Mouse (Mus musculus) MEL (cell line): ENCODE measurements at regions not wholly inside any gene's neighbourhood (a gene's known extent, or its start where the extent isn't known, plus 50 kb on each side); places are given as distances from the start of the nearest gene placed in this dataset.

Experiments used
- DNase-seq: peaks from one replicate; pipeline ENCODE4 v3.0.0; 2011; ENCODE audit warnings: low read depth, low spot score
- H3K27ac ChIP-seq: 2 replicates; pipeline ENCODE4 v1.5.1; 2012; ENCODE audit warnings: low read depth, mild to moderate bottlenecking, control low read depth, low read length, moderate library complexity; ENCODE audit not compliant: control insufficient read depth
- H3K27me3 ChIP-seq, 2 experiments: fragments of 150-350 bp in 1 of 2; sonication (generic) in 1 of 2; 2 replicates each; pipeline ENCODE4 v1.6.1; 2012; ENCODE audit warnings: low read length in 2 of 2, mild to moderate bottlenecking in 2 of 2, improper control_type of control experiment in 1 of 2, moderate library complexity in 1 of 2; ENCODE audit not compliant: insufficient read depth in 2 of 2, control insufficient read depth in 1 of 2
- H3K36me3 ChIP-seq, 2 experiments: 2 replicates each; pipeline ENCODE4 v1.6.1; 2012 to 2014; ENCODE audit warnings: low read length in 2 of 2, improper control_type of control experiment in 1 of 2, inconsistent platforms in 1 of 2, mild to moderate bottlenecking in 1 of 2; ENCODE audit not compliant: insufficient read depth in 2 of 2, control insufficient read depth in 1 of 2
- H3K4me1 ChIP-seq, 2 experiments: fragments of 150-350 bp in 1 of 2; sonication (generic) in 1 of 2; 2 replicates each; pipeline ENCODE4 v1.6.1; 2012; ENCODE audit warnings: low read length in 2 of 2, improper control_type of control experiment in 1 of 2, mild to moderate bottlenecking in 1 of 2; ENCODE audit not compliant: insufficient read depth in 2 of 2, control insufficient read depth in 1 of 2
- H3K4me3 ChIP-seq, 2 experiments: fragments of 150-350 bp in 1 of 2; sonication (generic) in 1 of 2; 2 replicates each; pipeline ENCODE4 v1.5.1; 2012; ENCODE audit warnings: low read depth in 2 of 2, low read length in 2 of 2, mild to moderate bottlenecking in 2 of 2, moderate library complexity in 2 of 2, control low read depth in 1 of 2, improper control_type of control experiment in 1 of 2; ENCODE audit not compliant: control insufficient read depth in 1 of 2, insufficient read depth in 1 of 2
- H3K79me2 ChIP-seq: 2 replicates; pipeline ENCODE4 v1.6.1; 2012; ENCODE audit warnings: mild to moderate bottlenecking, low read length, moderate library complexity; ENCODE audit not compliant: control insufficient read depth, poor library complexity, insufficient read depth
- H3K9ac ChIP-seq: 2 replicates; pipeline ENCODE4 v1.6.1; 2012; ENCODE audit warnings: low read depth, mild to moderate bottlenecking, control low read depth, low read length, moderate library complexity; ENCODE audit not compliant: control insufficient read depth, poor library complexity, severe bottlenecking
- H3K9me3 ChIP-seq: fragments of 150-350 bp; sonication (generic); replicated peaks from 2 replicates; pipeline ENCODE4 v1.6.1; 2012; ENCODE audit warnings: mild to moderate bottlenecking, low read length, improper control_type of control experiment, moderate library complexity; ENCODE audit not compliant: insufficient read depth
- BHLHE40 ChIP-seq: IDR thresholded peaks from 2 replicates; pipeline ENCODE4 v1.6.1; 2012; ENCODE audit warnings: low read depth, mild to moderate bottlenecking, inconsistent platforms, low read length, improper control_type of control experiment, borderline replicate concordance
- CHD1 ChIP-seq: IDR thresholded peaks from 2 replicates; pipeline ENCODE4 v1.6.1; 2012; ENCODE audit warnings: low read depth, mild to moderate bottlenecking, inconsistent platforms, low read length, improper control_type of control experiment
- CTCF ChIP-seq, 3 experiments: IDR thresholded peaks in 2 of 3; conservative IDR thresholded peaks in 1 of 3; 2 replicates each; pipeline ENCODE4 v1.5.1; 2011 to 2012; ENCODE audit warnings: low read length in 3 of 3, low read depth in 2 of 3, mild to moderate bottlenecking in 2 of 3, improper control_type of control experiment in 1 of 3, inconsistent platforms in 1 of 3, mixed read lengths in 1 of 3, moderate library complexity in 1 of 3; ENCODE audit not compliant: control insufficient read depth in 1 of 3, insufficient read depth in 1 of 3, poor library complexity in 1 of 3, severe bottlenecking in 1 of 3
- E2F4 ChIP-seq: IDR thresholded peaks from 2 replicates; pipeline ENCODE4 v1.6.1; 2011; ENCODE audit warnings: low read depth, low read length, improper control_type of control experiment, borderline replicate concordance
- GABPA ChIP-seq: IDR thresholded peaks from 2 replicates; pipeline ENCODE4 v1.6.1; 2012; ENCODE audit warnings: low read depth, mild to moderate bottlenecking, inconsistent platforms, low read length, improper control_type of control experiment, moderate library complexity
- GATA1 ChIP-seq: IDR thresholded peaks from 2 replicates; pipeline ENCODE4 v1.6.1; 2011; ENCODE audit warnings: low read depth, low read length, improper control_type of control experiment
- JUND ChIP-seq: IDR thresholded peaks from 2 replicates; pipeline ENCODE4 v1.6.1; 2011; ENCODE audit warnings: low read depth, mild to moderate bottlenecking, improper control_type of control experiment, low read length
- KAT2A ChIP-seq: conservative IDR thresholded peaks from 2 replicates; pipeline ENCODE4 v1.6.1; 2012; ENCODE audit warnings: low read depth, low read length, improper control_type of control experiment, inconsistent platforms
- MXI1 ChIP-seq: IDR thresholded peaks from 2 replicates; pipeline ENCODE4 v1.6.1; 2011; ENCODE audit warnings: mild to moderate bottlenecking, low read depth, low read length, improper control_type of control experiment
- MYC ChIP-seq: IDR thresholded peaks from 2 replicates; pipeline ENCODE4 v1.6.1; 2011; ENCODE audit warnings: low read depth, mild to moderate bottlenecking, low read length, improper control_type of control experiment, moderate library complexity
- NELFE ChIP-seq: IDR thresholded peaks from 2 replicates; pipeline ENCODE4 v1.6.1; 2011; ENCODE audit warnings: low read depth, low read length, improper control_type of control experiment
- POLR2AphosphoS5 ChIP-seq: IDR thresholded peaks from 2 replicates; pipeline ENCODE4 v1.6.1; 2012; ENCODE audit warnings: low read depth, borderline replicate concordance, mild to moderate bottlenecking, inconsistent platforms, low read length, moderate library complexity, mixed read lengths
- RCOR1 ChIP-seq: IDR thresholded peaks from 2 replicates; pipeline ENCODE4 v1.6.1; 2012; ENCODE audit warnings: low read depth, mild to moderate bottlenecking, inconsistent platforms, low read length, improper control_type of control experiment
- SMC3 ChIP-seq: IDR thresholded peaks from 2 replicates; pipeline ENCODE4 v1.6.1; 2011; ENCODE audit warnings: low read depth, low read length, improper control_type of control experiment
- TCF12 ChIP-seq: IDR thresholded peaks from 2 replicates; pipeline ENCODE4 v1.6.1; 2014; ENCODE audit warnings: low read depth, mild to moderate bottlenecking, inconsistent platforms, low read length, improper control_type of control experiment, moderate library complexity
- UBTF ChIP-seq: IDR thresholded peaks from 2 replicates; pipeline ENCODE4 v1.6.1; 2012; ENCODE audit warnings: low read depth, mild to moderate bottlenecking, inconsistent platforms, low read length, improper control_type of control experiment, moderate library complexity, borderline replicate concordance; ENCODE audit not compliant: insufficient read depth
- USF1 ChIP-seq: IDR thresholded peaks from 2 replicates; pipeline ENCODE4 v1.6.1; 2014; ENCODE audit warnings: low read depth, mild to moderate bottlenecking, inconsistent platforms, low read length, improper control_type of control experiment, moderate library complexity
- USF2 ChIP-seq, 2 experiments: IDR thresholded peaks; 2 replicates each; pipeline ENCODE4 v1.6.1; 2011 to 2012; ENCODE audit warnings: improper control_type of control experiment in 2 of 2, low read length in 2 of 2, borderline replicate concordance in 1 of 2, inconsistent platforms in 1 of 2, low read depth in 1 of 2, mild to moderate bottlenecking in 1 of 2; ENCODE audit not compliant: insufficient read depth in 1 of 2
- ZKSCAN1 ChIP-seq: IDR thresholded peaks from 2 replicates; pipeline ENCODE4 v1.6.1; 2012; ENCODE audit warnings: low read depth, mild to moderate bottlenecking, inconsistent platforms, low read length, improper control_type of control experiment, moderate library complexity
- ZMIZ1 ChIP-seq: IDR thresholded peaks from 2 replicates; pipeline ENCODE4 v1.6.1; 2012; ENCODE audit warnings: low read depth, mild to moderate bottlenecking, inconsistent platforms, low read length, improper control_type of control experiment, moderate library complexity
- ZNF384 ChIP-seq: IDR thresholded peaks from 2 replicates; pipeline ENCODE4 v1.6.1; 2012; ENCODE audit warnings: low read depth, mild to moderate bottlenecking, inconsistent platforms, low read length, improper control_type of control experiment

DNA sequence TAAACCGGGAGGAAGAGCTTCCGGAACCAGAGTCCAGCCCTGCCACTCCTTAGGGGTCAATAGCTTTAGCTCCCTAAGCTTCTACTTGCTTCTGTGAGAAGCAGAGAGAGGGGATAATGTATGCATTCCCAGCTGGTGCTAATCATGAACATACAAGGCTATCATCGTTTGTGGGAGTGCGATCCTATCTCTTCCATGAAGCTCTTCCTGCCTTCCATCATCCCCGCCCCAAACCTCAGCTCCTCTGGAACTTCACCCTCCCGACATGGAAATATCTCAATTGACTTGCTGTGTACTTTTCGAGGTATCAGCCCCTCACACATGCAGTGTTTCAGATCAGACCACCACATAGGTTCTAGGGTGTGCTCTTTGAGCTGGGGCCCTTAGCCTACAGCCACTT is 99.0 kb upstream of the Six3 start:
- Histone ChIP-seq H3K9me3 (no peaks in the 10 kb centered on the region), H3K4me3 (no peak overlapping the region), H3K79me2 (no peaks in the 10 kb centered on the region), H3K4me1 (no peaks in the 10 kb centered on the region), H3K36me3 (no peaks in the 10 kb centered on the region), H3K27me3 (no peaks in the 10 kb centered on the region; a peak in 2 of 4 replicates)
- DNase-seq: no peak
- TF ChIP-seq GABPA (no peak), MYC (no peak), ZMIZ1 (no peak), NELFE (no peak), SMC3 (no peak), USF2 (IDR thresholded peaks at IDR 0.05; ENCODE audit: borderline replicate concordance in 1 of 2, insufficient read depth in 1 of 2, low read depth in 1 of 2, low read length in 2 of 2) (no peak), CTCF (IDR thresholded peaks at IDR 0.05 in 2 of 3, conservative IDR thresholded peaks at IDR 0.05 in 1 of 3; ENCODE audit: control insufficient read depth in 1 of 3, insufficient read depth in 1 of 3, low read depth in 2 of 3, low read length in 3 of 3, poor library complexity in 1 of 3, severe bottlenecking in 1 of 3) (no peak), MXI1 (no peak), ZKSCAN1 (no peak), JUND (no peak), UBTF (no peak), GATA1 (no peak), TCF12 (no peak), ZNF384 (no peak), BHLHE40 (no peak), CHD1 (no peak), USF1 (no peak), RCOR1 (no peak), POLR2AphosphoS5 (no peak), E2F4 (no peak)
- TF ChIP-seq, all 39 proteins: peak for 0
- H3K27ac ChIP-seq: no peak overlapping the region
- no peak overlapping the region for H3K9ac ChIP-seq

DNA sequence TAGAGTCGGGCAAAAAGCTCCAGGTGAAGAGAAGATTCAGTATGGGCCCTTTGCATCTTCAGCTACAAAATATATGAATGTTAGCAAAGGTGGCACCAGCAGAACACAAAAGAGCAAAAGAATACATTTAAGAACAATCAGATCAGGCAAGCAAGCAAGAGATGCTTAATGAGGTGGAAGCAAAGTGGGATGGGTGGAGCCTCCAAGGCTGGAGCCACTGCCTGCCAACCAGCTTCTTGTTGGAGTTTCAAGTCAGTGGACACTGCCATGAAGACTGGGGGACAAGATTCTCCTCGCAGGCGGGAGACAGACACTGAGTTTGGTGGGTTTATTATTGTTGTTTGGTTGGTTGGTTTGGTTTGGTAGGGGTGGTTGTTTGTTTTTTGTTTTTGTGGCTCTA is 96.1 kb upstream of the Six3 start:
- TF ChIP-seq POLR2AphosphoS5: no peak
- TF ChIP-seq KAT2A: no peak
- no peaks in the 10 kb centered on the region for H3K36me3 ChIP-seq
- H3K4me1 ChIP-seq: no peaks in the 10 kb centered on the region
- H3K9me3 ChIP-seq: no peaks in the 10 kb centered on the region
- H3K27me3 ChIP-seq: no peaks in the 10 kb centered on the region; a peak in 2 of 4 replicates
- no peak overlapping the region for H3K27ac ChIP-seq
- no peaks in the 10 kb centered on the region for H3K79me2 ChIP-seq
- H3K4me3 ChIP-seq: no peak overlapping the region
- no peak overlapping the region for H3K9ac ChIP-seq
- DNase-seq: no peak
